Mouse (Mus musculus): Measurements from ENCODE around the gene Actr2.

- TF ChIP-seq POLR2A (IDR thresholded peaks at IDR 0.05; ENCODE audit: borderline replicate concordance, low read depth, low read length) (no peak), CTCF (IDR thresholded peaks at IDR 0.05; ENCODE audit: low read depth, low read length) (no peak)
Measured at GRCm38 (mm10) chr11:20139711-20140110, 27.0 kb upstream of the Actr2 start.
